Mouse (Mus musculus): ENCODE results near the gene Ndufa3.

DNA sequence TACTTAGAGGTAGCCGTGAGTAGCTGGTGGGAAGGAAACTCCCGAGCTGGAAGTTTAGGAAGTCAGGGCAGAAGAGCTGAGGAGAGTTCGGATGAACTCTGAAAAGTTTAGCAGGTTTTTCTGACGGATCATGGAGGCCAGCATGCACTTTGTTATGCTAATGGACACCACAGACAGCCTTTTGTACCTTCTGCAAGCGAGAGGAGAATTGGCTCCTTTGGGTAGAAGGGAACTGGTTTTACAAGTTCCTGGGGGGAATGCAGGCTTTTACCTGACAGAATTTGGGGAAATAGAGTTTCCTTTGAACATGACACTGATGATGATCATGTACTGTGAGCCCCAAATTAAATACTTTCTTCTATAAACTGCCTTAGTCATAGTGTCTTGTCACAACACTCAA is 30.9 kb upstream of the Ndufa3 start:
- TF ChIP-seq MYC (IDR thresholded peaks at IDR 0.05; ENCODE audit: low read depth, low read length) (no peak), ZC3H11A (IDR thresholded peaks at IDR 0.05; ENCODE audit: low read depth, low read length) (no peak), CTCF (conservative IDR thresholded peaks at IDR 0.05 in 1 of 2, IDR thresholded peaks at IDR 0.05 in 1 of 2; ENCODE audit: low read depth in 2 of 2, low read length in 2 of 2) (no peak), SIN3A (IDR thresholded peaks at IDR 0.05; ENCODE audit: low read length) (no peak)

Data from CH12.LX (cell line).